Mouse (Mus musculus) embryonic stem cell, embryonic (primary cell): Measurements from ENCODE around the gene Olfr1465.

Experiments
- CTCF ChIA-PET, 4 experiments: fragments of 300-600 bp in 2 of 4; fragments of 350-600 bp in 2 of 4; sonication (Branson Sonifier 250); formaldehyde crosslinking; loops; one replicate each; lab custom pipeline; 2022; ENCODE audit warnings: inconsistent platforms in 2 of 4; lab: Charles Lee
- POLR2A ChIA-PET, 4 experiments: fragments of 300-600 bp in 2 of 4; fragments of 350-600 bp in 2 of 4; sonication (Branson Sonifier 250); formaldehyde crosslinking; loops; one replicate each; lab custom pipeline; 2022; ENCODE audit warnings: antibody characterized with exemption in 4 of 4, inconsistent platforms in 1 of 4; lab: Charles Lee

The Olfr1465 gene

DNA sequence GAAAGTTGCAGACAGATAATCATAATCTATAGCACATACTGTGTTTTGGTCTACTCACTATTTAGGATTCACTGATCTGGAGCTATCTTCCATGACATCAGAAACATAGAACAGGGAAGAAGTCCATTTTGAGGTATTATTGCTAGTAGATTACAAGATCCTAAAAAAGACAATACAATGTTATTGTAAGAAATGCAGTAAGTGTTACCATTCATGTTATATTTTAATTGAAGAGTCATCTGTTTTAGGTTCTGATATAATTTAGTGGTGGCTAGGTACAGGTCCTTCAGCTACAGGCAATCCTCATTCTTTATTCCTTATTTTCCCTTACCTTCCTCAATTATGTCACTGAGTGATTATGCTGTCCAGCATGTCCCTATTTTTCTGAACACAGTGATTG, at the start of gene Olfr1465:
Olfr1465 (minus strand) TSS at position 101 of the 400 bp plus-strand sequence.
- POLR2A ChIA-PET: no interaction called here
- CTCF ChIA-PET: no interaction called here

DNA sequence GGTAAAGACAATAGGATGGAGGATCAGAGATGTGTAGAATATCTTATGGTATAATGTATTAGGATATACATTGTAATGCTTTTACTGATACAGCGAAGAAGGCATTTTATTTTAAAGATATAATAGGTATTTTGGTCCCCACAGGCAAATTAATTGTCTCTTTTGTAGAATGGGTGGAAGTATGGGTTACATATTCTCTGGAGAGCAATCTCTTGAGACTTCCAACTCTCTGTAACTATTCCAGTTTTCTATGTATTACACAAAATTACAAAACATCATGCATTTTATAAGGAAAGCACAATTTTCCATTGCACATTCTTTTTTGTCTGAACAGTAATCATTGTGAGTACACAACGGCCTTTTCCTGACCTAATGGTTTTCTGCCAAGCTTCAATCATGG, 46.6 kb upstream of the Olfr1465 start, which contains the start of gene Olfr1467:
Olfr1467 (plus strand) TSS at position 301 of the 400 bp plus-strand sequence.
- POLR2A ChIA-PET: no interaction called here
- CTCF ChIA-PET: no interaction called here

DNA sequence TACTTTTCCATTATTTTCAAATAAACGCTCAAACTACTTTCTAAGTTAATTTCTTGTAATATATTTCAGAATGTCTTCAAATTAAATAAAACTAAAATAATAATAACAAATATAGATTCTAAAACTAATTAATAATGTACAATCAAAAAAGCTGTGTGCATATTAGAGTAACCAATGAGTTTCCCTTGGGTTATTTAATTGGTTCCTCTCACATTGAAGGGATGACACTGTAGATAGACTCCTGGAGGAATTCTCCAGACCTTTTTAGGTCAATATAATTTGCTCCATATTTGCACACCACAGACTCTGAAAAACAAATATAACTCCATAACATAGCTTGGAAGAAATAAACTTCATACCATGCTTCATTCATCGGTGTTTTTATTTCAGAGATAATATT, 23.2 kb upstream of the Olfr1465 start, which contains the start of gene Olfr1466:
Olfr1466 (plus strand) TSS at position 301 of the 400 bp plus-strand sequence.
- CTCF ChIA-PET: no interaction called here
- POLR2A ChIA-PET: no interaction called here
